Mouse (Mus musculus): Measurements from ENCODE around the gene Sdha.

Gene Sdha

DNA sequence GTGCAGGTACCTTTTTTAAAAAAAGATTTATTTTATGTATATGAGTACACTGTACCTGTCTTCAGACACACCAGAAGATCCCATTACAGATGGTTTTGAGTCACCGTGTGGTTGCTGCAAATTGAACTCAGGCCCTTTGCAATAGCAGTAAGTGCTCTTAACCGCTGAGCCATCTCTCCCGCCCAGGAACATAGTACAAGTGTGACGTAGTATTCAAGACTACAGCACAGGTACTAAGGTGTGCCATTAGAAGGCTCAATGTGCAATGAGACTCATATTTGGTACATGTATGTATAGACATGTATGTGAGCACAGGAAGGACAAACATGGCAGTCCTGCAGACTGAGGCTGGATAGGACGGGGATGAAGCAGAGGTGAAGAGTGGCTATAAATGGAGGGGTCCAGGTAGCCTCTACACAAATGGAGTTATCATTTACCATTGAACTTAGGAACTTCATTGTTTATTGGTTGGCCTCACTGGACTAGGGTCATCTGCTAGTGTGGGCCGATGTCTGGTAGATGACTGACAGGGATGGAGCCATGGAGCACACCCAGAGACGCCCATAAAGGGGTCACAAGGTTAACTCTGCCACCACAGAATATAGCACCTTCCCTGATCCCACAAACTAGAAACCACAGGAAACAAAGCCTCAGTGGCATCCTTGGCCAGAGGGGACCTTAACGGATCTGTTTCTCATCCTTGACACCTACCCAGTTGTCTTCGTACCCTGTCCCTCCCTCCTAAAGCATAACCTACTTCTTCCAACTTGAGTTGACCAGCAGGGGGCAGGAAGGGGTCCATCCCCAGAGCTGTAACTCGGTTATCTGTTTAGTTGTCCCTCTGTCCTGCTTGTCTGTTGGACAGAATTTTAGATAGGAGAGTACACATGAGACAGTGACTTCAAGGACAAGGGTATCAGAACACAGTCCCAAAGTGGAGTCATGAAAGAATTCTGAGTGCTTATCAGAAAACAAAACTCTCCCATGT, 47.7 kb downstream of the Sdha start:
- in situ Hi-C loops (cut with MboI), result no loop called here

- in situ Hi-C loops (cut with MboI), result no loop called here
These were observed 48.5 kb downstream of the Sdha start for GRCm38 (mm10) chr13:74301607-74301984.

DNA sequence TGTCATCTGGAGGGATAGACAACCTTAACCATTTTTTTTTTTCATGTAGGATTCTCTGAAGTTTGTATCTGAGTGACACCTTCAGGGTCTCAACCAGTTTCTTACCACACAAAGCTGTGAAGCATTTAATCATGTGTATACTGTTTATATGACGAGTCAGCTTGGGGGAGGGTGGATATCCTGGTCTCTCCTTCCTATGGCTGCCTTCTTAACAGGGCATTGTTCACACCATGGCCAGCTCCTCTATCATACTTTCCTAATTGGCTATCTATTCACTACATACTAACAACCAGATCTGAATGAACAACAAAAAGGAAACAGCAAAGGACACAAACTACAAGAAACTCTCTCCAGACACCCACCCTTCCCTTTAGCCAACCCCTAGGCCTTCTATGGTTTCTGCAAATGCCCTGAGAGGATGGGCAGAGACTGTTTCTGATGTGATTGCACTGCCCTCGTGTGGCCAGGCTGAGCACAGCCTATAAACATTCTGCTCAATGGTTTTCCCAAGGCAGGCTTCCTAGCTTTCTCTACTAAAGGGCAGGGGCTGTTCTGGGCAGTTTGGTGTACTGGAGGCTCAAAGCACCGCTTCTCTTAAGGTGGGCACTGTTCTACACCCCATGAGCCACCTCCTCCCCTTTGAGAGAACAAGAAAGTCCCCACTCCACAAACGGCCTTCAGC, 49.0 kb downstream of the Sdha start:
- in situ Hi-C loops (cut with MboI), result no loop called here

DNA sequence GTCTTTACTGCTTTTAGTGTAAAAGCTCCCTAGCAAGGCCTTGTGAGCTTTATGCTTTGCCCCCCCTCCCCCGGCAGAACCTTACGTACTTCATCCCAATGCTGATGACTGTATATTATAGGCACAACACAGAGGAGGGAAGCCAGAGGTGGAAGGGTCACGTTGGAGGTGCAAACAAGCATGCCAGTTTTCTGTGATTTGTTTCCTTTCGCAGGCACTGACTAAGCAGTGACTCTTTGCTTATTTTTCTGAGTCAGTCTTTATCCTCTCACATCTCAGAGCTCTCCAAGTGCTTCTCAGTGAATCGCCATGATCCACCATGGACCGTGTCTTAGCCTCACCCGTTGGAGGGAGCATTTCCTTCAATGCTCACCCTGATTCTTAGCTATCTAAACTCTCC, 53.7 kb downstream of the Sdha start:
- in situ Hi-C loops (cut with MboI), result no loop called here

DNA sequence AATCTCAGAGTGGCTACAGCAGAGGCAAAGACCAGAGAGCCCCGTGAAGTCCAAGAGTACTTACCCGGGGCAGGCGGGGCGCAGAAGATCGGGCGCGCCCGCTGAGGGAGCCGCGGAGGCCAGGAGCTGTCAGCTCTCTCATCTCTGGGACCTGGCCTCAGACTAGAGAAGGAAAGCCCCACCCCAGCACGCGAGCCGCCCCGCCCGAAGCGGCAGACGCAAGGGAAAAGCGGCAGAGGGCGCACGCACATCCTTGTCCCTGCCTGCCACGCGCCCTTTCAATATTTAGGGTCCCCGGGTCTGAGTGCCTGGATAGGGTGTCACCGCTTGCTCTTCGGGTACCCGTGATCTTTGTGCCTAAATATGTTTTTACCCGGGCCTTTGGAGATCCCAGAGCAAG, 57.9 kb downstream of the Sdha start, which contains the start of gene Ahrr:
Gene Ahrr, minus strand, starts transcription at position 165 of the 400 bp plus-strand sequence.
- in situ Hi-C loops (cut with MboI), result no loop called here

DNA sequence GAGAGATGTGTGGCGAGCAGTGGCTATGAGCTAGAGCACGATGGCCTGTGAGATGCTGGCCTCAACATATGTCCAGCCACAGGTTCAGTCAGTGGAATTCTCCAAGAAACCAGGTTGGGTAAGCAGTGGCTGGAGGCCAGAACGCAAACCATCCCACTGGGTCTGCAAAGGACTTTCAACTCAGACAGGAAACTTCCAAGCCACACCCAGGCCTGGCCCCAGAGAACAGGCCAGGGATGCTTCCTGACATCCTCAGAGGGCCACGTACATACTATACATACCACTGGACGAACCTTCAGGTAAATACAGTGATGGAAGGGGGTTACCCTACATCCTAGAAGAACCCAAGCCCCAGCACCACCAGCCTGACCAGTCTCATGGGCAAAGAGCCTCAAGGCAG, 60.4 kb downstream of the Sdha start:
- in situ Hi-C loops (cut with MboI), result no loop called here

- in situ Hi-C loops (cut with MboI), result no loop called here
These were observed 67.8 kb downstream of the Sdha start for GRCm38 (mm10) chr13:74282299-74282698.

DNA sequence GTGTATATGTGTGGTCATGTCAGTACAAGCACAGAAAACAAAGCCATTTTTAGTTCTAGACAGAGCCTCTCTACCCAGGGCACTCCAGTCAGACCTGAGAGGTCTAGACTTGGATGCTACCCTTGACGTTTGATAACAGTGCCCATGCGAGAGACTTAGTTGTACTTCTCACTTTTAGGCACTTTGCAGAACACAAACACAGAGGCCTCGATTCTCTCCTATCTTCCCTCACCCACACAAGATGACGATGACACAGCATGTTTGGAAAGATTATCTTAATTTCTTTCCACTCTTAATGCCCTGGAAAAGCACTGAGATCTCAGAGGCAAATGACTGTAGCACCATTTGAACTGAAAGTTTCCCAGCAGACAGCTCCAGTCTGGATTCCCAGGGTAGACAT, 74.4 kb downstream of the Sdha start:
- in situ Hi-C loops (cut with MboI), result no loop called here
